Mouse (Mus musculus): ENCODE measurements at regions not wholly inside any gene's neighbourhood (a gene's known extent, or its start where the extent isn't known, plus 50 kb on each side); places are given as distances from the start of the nearest gene placed in this dataset.

DNA sequence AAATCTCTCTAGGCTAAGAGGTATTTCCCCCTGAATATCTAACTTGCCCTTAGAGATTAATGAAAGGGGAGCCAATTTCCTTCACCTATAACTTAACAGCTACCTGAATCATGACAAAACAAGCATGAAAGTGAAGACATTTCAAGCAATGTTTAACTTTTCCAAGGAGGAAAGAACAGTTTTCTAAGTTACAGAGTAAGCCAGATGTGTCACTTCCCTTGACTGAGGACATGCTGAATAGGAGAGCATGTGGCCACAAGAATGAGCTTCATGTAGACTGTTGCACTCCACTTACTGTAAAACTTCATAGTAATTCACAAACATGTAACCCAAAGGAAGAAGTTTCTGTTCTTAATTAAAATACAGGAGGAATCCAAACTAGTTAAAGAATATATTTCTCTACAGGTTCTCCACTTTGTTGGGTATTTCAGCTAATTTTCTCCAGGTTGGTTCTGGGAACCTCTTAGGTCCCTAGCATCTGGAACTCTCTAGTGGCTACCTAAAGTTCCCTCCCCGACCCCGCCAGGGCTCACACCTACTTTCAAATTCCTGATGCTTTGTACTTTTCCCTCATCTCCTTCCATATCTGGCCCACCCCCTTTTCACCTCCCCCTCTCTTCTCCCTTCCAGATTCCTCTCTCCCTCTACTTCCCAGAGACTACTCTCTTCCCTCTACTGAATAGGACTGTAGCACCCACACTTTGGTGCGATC lies 142.0 kb upstream of the Tyrp1 start:
- no peak for DNase-seq (ENCODE audit: low spot score in 2 of 2)

GRCm38 (mm10) chr4:80712698-80713097 lies 121.2 kb upstream of the Tyrp1 start:
- no peak for DNase-seq (ENCODE audit: low spot score in 2 of 2)

- peak in 1 of 2 experiments; percentile 8 for DNase-seq (ENCODE audit: low spot score in 2 of 2)
Measured at GRCm38 (mm10) chr4:80744975-80745734, 88.8 kb upstream of the Tyrp1 start.

DNA sequence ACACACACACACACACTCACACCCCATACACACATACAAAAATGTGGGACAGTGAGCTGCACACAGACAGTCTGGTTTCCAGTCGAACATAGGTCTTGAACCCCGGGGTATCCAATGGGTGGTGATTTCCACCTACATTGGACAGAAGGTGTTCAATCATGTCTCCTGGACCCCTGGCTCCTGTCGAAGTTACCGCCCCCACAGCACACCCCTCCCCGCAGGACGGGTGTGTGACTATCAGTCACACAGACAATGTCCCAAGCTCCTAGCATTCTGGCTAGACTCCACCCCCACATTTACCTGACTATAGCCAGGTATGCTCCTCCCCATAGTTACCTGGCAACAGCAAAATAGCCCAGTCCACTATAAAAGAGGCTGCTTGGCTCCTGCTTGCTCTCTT lies 81.7 kb upstream of the Tyrp1 start:
- DNase-seq (ENCODE audit: low spot score in 2 of 2), result no peak

GRCm38 (mm10) chr4:80756114-80756513 lies 77.8 kb upstream of the Tyrp1 start:
- DNase-seq (ENCODE audit: low spot score in 2 of 2), result no peak

- no peak for DNase-seq (ENCODE audit: low spot score in 2 of 2)
Measured at GRCm38 (mm10) chr4:80764024-80764423, 69.9 kb upstream of the Tyrp1 start.

- DNase-seq (ENCODE audit: low spot score in 2 of 2), result peak; percentile 55 to 72
Measured at GRCm38 (mm10) chr4:80765781-80766180, 68.1 kb upstream of the Tyrp1 start.

- DNase-seq (ENCODE audit: low spot score in 2 of 2), result no peak
Measured at GRCm38 (mm10) chr4:80767447-80767846, 66.5 kb upstream of the Tyrp1 start.

All from layer of hippocampus, adult 8-10 months (tissue).